Mouse (Mus musculus) embryonic fibroblast, embryonic 13.5 days (primary cell): ENCODE measurements around the gene Ptpn4.

Source experiments
- CTCF ChIP-seq: IDR thresholded peaks from 2 replicates; pipeline ENCODE4 v1.5.1; 2011; ENCODE audit warnings: mild to moderate bottlenecking, control low read depth, low read length, moderate library complexity, borderline replicate concordance; ENCODE audit not compliant: insufficient read depth
- POLR2A ChIP-seq: IDR thresholded peaks from 2 replicates; pipeline ENCODE4 v1.6.1; 2011; ENCODE audit warnings: low read depth, mild to moderate bottlenecking, control low read depth, low read length, moderate library complexity

- TF ChIP-seq POLR2A (no peak), CTCF (no peak)
Measured at GRCm38 (mm10) chr1:119859566-119859965, 22.2 kb upstream of the Ptpn4 start.
